Mouse (Mus musculus): ENCODE measurements around the gene Zmynd8.

- TF ChIP-seq GATA1 (IDR thresholded peaks at IDR 0.05; ENCODE audit: borderline replicate concordance, low read length), result no peak
- TF ChIP-seq FLI1 (IDR thresholded peaks at IDR 0.05; ENCODE audit: low read length), result no peak
These were observed 65.3 kb downstream of the Zmynd8 start for GRCm38 (mm10) chr2:165833468-165833867.
